Mouse (Mus musculus) heart, postnatal 0 days (tissue): ENCODE data around the gene Gmeb2.

Experiments
- CTCF ChIP-seq: IDR thresholded peaks from 2 replicates; pipeline ENCODE4 v1.5.1; 2016; ENCODE audit warnings: antibody characterized with exemption, control low read depth, low read depth
- EP300 ChIP-seq: IDR thresholded peaks from 2 replicates; pipeline ENCODE4 v1.6.1; 2016; ENCODE audit warnings: antibody characterized with exemption, low read depth

GRCm38 (mm10) chr2:181314080-181314810 is 26.4 kb upstream of the Gmeb2 start, which contains the start of gene Stmn3:
- TF ChIP-seq EP300 (no peak), CTCF (no peak)
